Mouse (Mus musculus) hindbrain, embryonic 11.5 days (tissue): ENCODE measurements around the gene A3galt2. TPM values are rescaled to one million over a fixed set of nuclear protein-coding genes. Genes with fewer than 3 reads are reported as not detected.
A peak's percentile ranks its signal among the peaks of the same experiment; 100 is the strongest.

Source experiments
- ATAC-seq: fragments of 200-750 bp; cut with Nextera tagmentation; 2 replicates; pipeline ENCODE4 v1.8.0; 2017; ENCODE audit warnings: mild to moderate bottlenecking, moderate TSS enrichment, moderate library complexity; ENCODE audit not compliant: low FRiP score
- DNase-seq: peaks from one replicate; pipeline ENCODE4 v3.0.0-alpha.2; 2015; ENCODE audit warnings: low spot score
- H3K27ac ChIP-seq: fragments of 300-500 bp; sonication (generic); 2 replicates; pipeline ENCODE4 v1.5.1; 2014; ENCODE audit warnings: mild to moderate bottlenecking, low read depth, low read length
- H3K27me3 ChIP-seq: fragments of 300-500 bp; sonication (generic); 2 replicates; pipeline ENCODE4 v1.6.1; 2014; ENCODE audit warnings: mild to moderate bottlenecking, low read length, moderate library complexity, mixed read lengths; ENCODE audit not compliant: control insufficient read depth, insufficient read depth
- H3K36me3 ChIP-seq: fragments of 300-500 bp; sonication (generic); 2 replicates; pipeline ENCODE4 v1.6.1; 2014; ENCODE audit warnings: mild to moderate bottlenecking, low read length, moderate library complexity, mixed read lengths; ENCODE audit not compliant: control insufficient read depth, insufficient read depth
- H3K4me1 ChIP-seq: fragments of 300-500 bp; sonication (generic); replicated peaks from 2 replicates; pipeline ENCODE4 v1.6.1; 2014; ENCODE audit warnings: low read length, mixed read lengths; ENCODE audit not compliant: control insufficient read depth, insufficient read depth
- H3K4me2 ChIP-seq: fragments of 300-500 bp; sonication (generic); replicated peaks from 2 replicates; pipeline ENCODE4 v1.6.1; 2014; ENCODE audit warnings: mild to moderate bottlenecking, low read depth, low read length
- H3K4me3 ChIP-seq: fragments of 300-500 bp; sonication (generic); 2 replicates; pipeline ENCODE4 v1.5.1; 2014; ENCODE audit warnings: low read depth, low read length
- H3K9ac ChIP-seq: fragments of 300-500 bp; sonication (generic); 2 replicates; pipeline ENCODE4 v1.6.1; 2014; ENCODE audit warnings: low read depth, low read length
- H3K9me3 ChIP-seq: fragments of 300-500 bp; sonication (generic); 2 replicates; pipeline ENCODE4 v1.6.1; 2016; ENCODE audit warnings: low read length; ENCODE audit not compliant: control insufficient read depth
- WGBS: fragments of 180-500 bp; shearing (Covaris S2); extraction: QIAGEN DNeasy Blood & Tissue Kit; methylation state at CpG from one replicate; pipeline ENCODE4 v1.1.7; 2014; 5-methylcytosine and 5-hydroxymethylcytosine counted together
- polyA plus RNA-seq: library from polyadenylated mRNA; unstranded; fragments of >200 nt; fragmentation: Nextera tagmentation; extraction: Ambion mirVana; gene quantifications from 2 replicates; pipeline ENCODE4 v1.2.1, GENCODE M21; 2014

Gene A3galt2
- polyA plus RNA-seq, 1 experiment from 2014 or later = 0.51 TPM

- Histone ChIP-seq H3K9ac (no peak overlapping the region), H3K4me2 (no peak overlapping the region), H3K27ac (no peak overlapping the region), H3K9me3 (no peaks in the 10 kb centered on the region), H3K36me3 (no peaks in the 10 kb centered on the region), H3K4me1 (peaks cover 21% of the 10 kb centered on the region), H3K27me3 (0 out of 2 replicates have a peak, but pooled peaks cover 2% of the 10 kb centered on the region), H3K4me3 (no peak overlapping the region)
- 80% methylated on average over 8 of the region's 8 CpGs for WGBS
- DNase-seq = no peak
- no peak for ATAC-seq
Measured at GRCm38 (mm10) chr4:128722932-128723331, 32.2 kb upstream of the A3galt2 start.

GRCm38 (mm10) chr4:128723431-128723830, 31.7 kb upstream of the A3galt2 start:
- DNase-seq (no peak), ATAC-seq (no peak)
- peaks cover 21% of the 10 kb centered on the region for H3K4me1 ChIP-seq
- H3K27ac ChIP-seq = peak overlapping the region; percentile 11; the same call in 1 of the 2 replicates
- no peaks in the 10 kb centered on the region for H3K36me3 ChIP-seq
- H3K4me2 ChIP-seq = no peak overlapping the region
- 0 out of 2 replicates have a peak, but pooled peaks cover 2% of the 10 kb centered on the region for H3K27me3 ChIP-seq
- H3K9me3 ChIP-seq = no peaks in the 10 kb centered on the region
- no peak overlapping the region for H3K4me3 ChIP-seq
- no peak overlapping the region for H3K9ac ChIP-seq
- 76% methylated on average over 13 of the region's 13 CpGs for WGBS

- WGBS = 68% methylated on average over 7 of the region's 7 CpGs
- DNase-seq (no peak), ATAC-seq (no peak)
- Histone ChIP-seq H3K36me3 (no peaks in the 10 kb centered on the region), H3K4me2 (no peak overlapping the region), H3K27ac (peak overlapping the region; percentile 11; the same call in 1 of the 2 replicates), H3K9ac (no peak overlapping the region), H3K27me3 (0 out of 2 replicates have a peak, but pooled peaks cover 2% of the 10 kb centered on the region), H3K4me1 (peaks cover 25% of the 10 kb centered on the region), H3K9me3 (no peaks in the 10 kb centered on the region), H3K4me3 (no peak overlapping the region)
Measured at GRCm38 (mm10) chr4:128724059-128724458, 31.1 kb upstream of the A3galt2 start.

GRCm38 (mm10) chr4:128727019-128727720, 28.0 kb upstream of the A3galt2 start:
- H3K9ac ChIP-seq = peak overlapping the region; percentile 100
- H3K4me3 ChIP-seq = peak overlapping the region; percentile 99
- no peaks in the 10 kb centered on the region for H3K36me3 ChIP-seq
- DNase-seq (peak; percentile 92), ATAC-seq (peak; percentile 90)
- H3K4me2 ChIP-seq = peak overlapping the region; percentile 98
- 4% methylated on average over 43 of the region's 68 CpGs for WGBS
- 0 out of 2 replicates have a peak, but pooled peaks cover 2% of the 10 kb centered on the region for H3K27me3 ChIP-seq
- no peaks in the 10 kb centered on the region for H3K9me3 ChIP-seq
- peaks cover 15% of the 10 kb centered on the region for H3K4me1 ChIP-seq
- peak overlapping the region; percentile 96 for H3K27ac ChIP-seq

- H3K4me3 ChIP-seq = peak overlapping the region; percentile 99
- peaks cover 13% of the 10 kb centered on the region for H3K4me1 ChIP-seq
- peak overlapping the region; percentile 96 for H3K27ac ChIP-seq
- WGBS = 2% methylated on average over 49 of the region's 65 CpGs
- 0 out of 2 replicates have a peak, but pooled peaks cover 2% of the 10 kb centered on the region for H3K27me3 ChIP-seq
- H3K9me3 ChIP-seq = no peaks in the 10 kb centered on the region
- peak; percentile 66 for ATAC-seq
- H3K9ac ChIP-seq = peak overlapping the region; percentile 100
- no peaks in the 10 kb centered on the region for H3K36me3 ChIP-seq
- DNase-seq = peak; percentile 59
- H3K4me2 ChIP-seq = peak overlapping the region; percentile 98
Measured at GRCm38 (mm10) chr4:128727721-128728430, 27.3 kb upstream of the A3galt2 start.

- H3K9ac ChIP-seq = peak overlapping the region; percentile 100
- H3K27me3 ChIP-seq = 0 out of 2 replicates have a peak, but pooled peaks cover 2% of the 10 kb centered on the region
- H3K4me3 ChIP-seq = peak overlapping the region; percentile 99
- H3K4me1 ChIP-seq = peaks cover 16% of the 10 kb centered on the region
- DNase-seq (no peak), ATAC-seq (no peak)
- peak overlapping the region; percentile 98 for H3K4me2 ChIP-seq
- no peaks in the 10 kb centered on the region for H3K9me3 ChIP-seq
- 0% methylated on average over 5 of the region's 5 CpGs for WGBS
- 0 out of 2 replicates have a peak, but pooled peaks cover 2% of the 10 kb centered on the region for H3K36me3 ChIP-seq
- peak overlapping the region; percentile 96 for H3K27ac ChIP-seq
Measured at GRCm38 (mm10) chr4:128728431-128728851, 26.7 kb upstream of the A3galt2 start.

GRCm38 (mm10) chr4:128729033-128729708, 26.0 kb upstream of the A3galt2 start:
- 0 out of 2 replicates have a peak, but pooled peaks cover 2% of the 10 kb centered on the region for H3K27me3 ChIP-seq
- 0 out of 2 replicates have a peak, but pooled peaks cover 2% of the 10 kb centered on the region for H3K36me3 ChIP-seq
- WGBS = 12% methylated on average over 15 of the region's 15 CpGs
- H3K9me3 ChIP-seq = no peaks in the 10 kb centered on the region
- peak overlapping the region; percentile 100 for H3K9ac ChIP-seq
- H3K4me1 ChIP-seq = peaks cover 22% of the 10 kb centered on the region
- ATAC-seq = no peak
- no peak for DNase-seq
- peak overlapping the region; percentile 99 for H3K4me3 ChIP-seq
- peak overlapping the region; percentile 98 for H3K4me2 ChIP-seq
- peak overlapping the region; percentile 54; the same call in 1 of the 2 replicates for H3K27ac ChIP-seq

GRCm38 (mm10) chr4:128729709-128730037, 25.5 kb upstream of the A3galt2 start:
- ATAC-seq (no peak), DNase-seq (no peak)
- 0 out of 2 replicates have a peak, but pooled peaks cover 2% of the 10 kb centered on the region for H3K27me3 ChIP-seq
- peak overlapping the region; percentile 54; the same call in 1 of the 2 replicates for H3K27ac ChIP-seq
- H3K4me3 ChIP-seq = peak overlapping the region; percentile 99
- 22% methylated on average over 5 of the region's 5 CpGs for WGBS
- peak overlapping the region; percentile 98 for H3K4me2 ChIP-seq
- no peaks in the 10 kb centered on the region for H3K9me3 ChIP-seq
- peaks cover 27% of the 10 kb centered on the region for H3K4me1 ChIP-seq
- peak overlapping the region; percentile 100 for H3K9ac ChIP-seq
- H3K36me3 ChIP-seq = 0 out of 2 replicates have a peak, but pooled peaks cover 2% of the 10 kb centered on the region
